Mouse (Mus musculus): ENCODE measurements around the gene Psors1c2. TPM values are rescaled to one million over a fixed set of nuclear protein-coding genes. Genes with fewer than 3 reads are reported as not detected.

The Psors1c2 gene
- polyA plus RNA-seq, 1 experiment from 2014 or later = 1.1 TPM

GRCm38 (mm10) chr17:35551881-35552414 lies 18.9 kb downstream of the Psors1c2 start, which contains the start of gene Cdsn:
Gene Cdsn (plus strand): TSS chr17:35552128.
- Histone ChIP-seq H3K27ac (peak within 1 kb of the TSS; percentile 90), H3K4me1 (peaks cover 44% of the 10 kb centered on the region)
- 76% methylated on average over 10 of the region's 10 CpGs for WGBS

GRCm38 (mm10) chr17:35554321-35554720 lies 21.3 kb downstream of the Psors1c2 start:
- H3K27ac ChIP-seq = no peak overlapping the region
- H3K27me3 ChIP-seq (ENCODE audit: insufficient read depth, poor library complexity, severe bottlenecking) = peaks cover 7% of the 10 kb centered on the region; the same call in 1 of the 2 replicates
- no peak overlapping the region for H3K4me3 ChIP-seq
- H3K9me3 ChIP-seq = no peaks in the 10 kb centered on the region
- peaks cover 32% of the 10 kb centered on the region for H3K4me1 ChIP-seq
- 78% methylated on average over 5 of the region's 5 CpGs for WGBS
- no peak for DNase-seq (ENCODE audit: low spot score)
- no peaks in the 10 kb centered on the region for H3K36me3 ChIP-seq

More at GRCm38 (mm10) chr17:35551881-35552414, 18.9 kb downstream of the Psors1c2 start, which contains the start of gene Cdsn:
- Histone ChIP-seq H3K4me3 (no peak within 1 kb of the TSS), H3K9me3 (no peaks in the 10 kb centered on the region), H3K27me3 (ENCODE audit: insufficient read depth, poor library complexity, severe bottlenecking) (peaks cover 7% of the 10 kb centered on the region; the same call in 1 of the 2 replicates), H3K36me3 (no peaks in the 10 kb centered on the region)
- no peak for DNase-seq (ENCODE audit: low spot score)

- no peak for DNase-seq (ENCODE audit: low spot score)
- 84% methylated on average over 18 of the region's 18 CpGs for WGBS
Measured at GRCm38 (mm10) chr17:35554761-35555397, 21.9 kb downstream of the Psors1c2 start.

GRCm38 (mm10) chr17:35556186-35556765 lies 23.3 kb downstream of the Psors1c2 start:
- H3K36me3 ChIP-seq = no peaks in the 10 kb centered on the region
- peaks cover 16% of the 10 kb centered on the region for H3K4me1 ChIP-seq
- H3K27ac ChIP-seq = no peak overlapping the region
- peaks cover 7% of the 10 kb centered on the region; the same call in 1 of the 2 replicates for H3K27me3 ChIP-seq (ENCODE audit: insufficient read depth, poor library complexity, severe bottlenecking)
- no peak overlapping the region for H3K4me3 ChIP-seq
- no peak for DNase-seq (ENCODE audit: low spot score)
- H3K9me3 ChIP-seq = no peaks in the 10 kb centered on the region
- 88% methylated on average over 13 of the region's 13 CpGs for WGBS

More at GRCm38 (mm10) chr17:35554761-35555397, 21.9 kb downstream of the Psors1c2 start:
- H3K4me3 ChIP-seq = no peak overlapping the region
- peaks cover 26% of the 10 kb centered on the region for H3K4me1 ChIP-seq
- no peaks in the 10 kb centered on the region for H3K36me3 ChIP-seq
- no peak overlapping the region for H3K27ac ChIP-seq
- no peaks in the 10 kb centered on the region for H3K9me3 ChIP-seq
- peaks cover 7% of the 10 kb centered on the region; the same call in 1 of the 2 replicates for H3K27me3 ChIP-seq (ENCODE audit: insufficient read depth, poor library complexity, severe bottlenecking)

- Histone ChIP-seq H3K9me3 (no peaks in the 10 kb centered on the region), H3K4me3 (no peak overlapping the region), H3K27me3 (ENCODE audit: insufficient read depth, poor library complexity, severe bottlenecking) (peaks cover 7% of the 10 kb centered on the region; the same call in 1 of the 2 replicates), H3K27ac (no peak overlapping the region), H3K4me1 (peaks cover 11% of the 10 kb centered on the region), H3K36me3 (no peaks in the 10 kb centered on the region)
- 38% methylated on average over 5 of the region's 5 CpGs for WGBS
- no peak for DNase-seq (ENCODE audit: low spot score)
Measured at GRCm38 (mm10) chr17:35556812-35557211, 23.8 kb downstream of the Psors1c2 start.

- WGBS = 68% methylated on average over 9 of the region's 9 CpGs
- no peak for DNase-seq (ENCODE audit: low spot score)
Measured at GRCm38 (mm10) chr17:35557351-35557750, 24.4 kb downstream of the Psors1c2 start.

GRCm38 (mm10) chr17:35558216-35558615 lies 25.2 kb downstream of the Psors1c2 start:
- 51% methylated on average over 8 of the region's 8 CpGs for WGBS
- no peak overlapping the region for H3K4me3 ChIP-seq
- no peaks in the 10 kb centered on the region for H3K9me3 ChIP-seq
- peaks cover 7% of the 10 kb centered on the region; the same call in 1 of the 2 replicates for H3K4me1 ChIP-seq
- DNase-seq (ENCODE audit: low spot score) = no peak
- H3K36me3 ChIP-seq = no peaks in the 10 kb centered on the region
- H3K27ac ChIP-seq = no peak overlapping the region
- peaks cover 7% of the 10 kb centered on the region; the same call in 1 of the 2 replicates for H3K27me3 ChIP-seq (ENCODE audit: insufficient read depth, poor library complexity, severe bottlenecking)

More at GRCm38 (mm10) chr17:35557351-35557750, 24.4 kb downstream of the Psors1c2 start:
- Histone ChIP-seq H3K9me3 (no peaks in the 10 kb centered on the region), H3K36me3 (no peaks in the 10 kb centered on the region), H3K27ac (no peak overlapping the region), H3K4me1 (peaks cover 7% of the 10 kb centered on the region; the same call in 1 of the 2 replicates), H3K27me3 (ENCODE audit: insufficient read depth, poor library complexity, severe bottlenecking) (peaks cover 7% of the 10 kb centered on the region; the same call in 1 of the 2 replicates), H3K4me3 (no peak overlapping the region)

GRCm38 (mm10) chr17:35567150-35567549 lies 34.1 kb downstream of the Psors1c2 start, which contains the start of gene 2300002M23Rik:
Gene 2300002M23Rik (plus strand): TSS chr17:35567450.
- peaks cover 19% of the 10 kb centered on the region for H3K4me1 ChIP-seq
- peaks cover 45% of the 10 kb centered on the region for H3K27me3 ChIP-seq (ENCODE audit: insufficient read depth, poor library complexity, severe bottlenecking)
- DNase-seq (ENCODE audit: low spot score) = no peak
- no peaks in the 10 kb centered on the region for H3K9me3 ChIP-seq
- H3K36me3 ChIP-seq = no peaks in the 10 kb centered on the region
- 47% methylated on average over 3 of the region's 3 CpGs for WGBS
- H3K27ac ChIP-seq = no peak within 1 kb of the TSS
- 0 out of 2 replicates have a peak within 1 kb of the TSS, but pooled peaks have one; percentile 6 for H3K4me3 ChIP-seq

- Histone ChIP-seq H3K4me3 (0 out of 2 replicates have a peak overlapping the region, but pooled peaks have one; percentile 6), H3K27ac (no peak overlapping the region), H3K27me3 (ENCODE audit: insufficient read depth, poor library complexity, severe bottlenecking) (peaks cover 45% of the 10 kb centered on the region), H3K4me1 (peaks cover 19% of the 10 kb centered on the region), H3K36me3 (no peaks in the 10 kb centered on the region), H3K9me3 (no peaks in the 10 kb centered on the region)
- no peak for DNase-seq (ENCODE audit: low spot score)
- 16% methylated on average over 9 of the region's 9 CpGs for WGBS
Measured at GRCm38 (mm10) chr17:35567767-35568166, 34.8 kb downstream of the Psors1c2 start.

- 0 out of 2 replicates have a peak overlapping the region, but pooled peaks have one; percentile 17 for H3K27ac ChIP-seq
- WGBS = 5% methylated on average over 28 of the region's 28 CpGs
- no peaks in the 10 kb centered on the region for H3K9me3 ChIP-seq
- no peaks in the 10 kb centered on the region for H3K36me3 ChIP-seq
- H3K27me3 ChIP-seq (ENCODE audit: insufficient read depth, poor library complexity, severe bottlenecking) = peaks cover 48% of the 10 kb centered on the region
- H3K4me1 ChIP-seq = peaks cover 19% of the 10 kb centered on the region
- H3K4me3 ChIP-seq = peak overlapping the region; percentile 51
- DNase-seq (ENCODE audit: low spot score) = no peak
Measured at GRCm38 (mm10) chr17:35569091-35569944, 36.3 kb downstream of the Psors1c2 start.

GRCm38 (mm10) chr17:35570836-35571235 lies 37.8 kb downstream of the Psors1c2 start:
- H3K27ac ChIP-seq = no peak overlapping the region
- no peaks in the 10 kb centered on the region for H3K9me3 ChIP-seq
- WGBS = 85% methylated on average over 14 of the region's 14 CpGs
- H3K4me1 ChIP-seq = peaks cover 19% of the 10 kb centered on the region
- DNase-seq (ENCODE audit: low spot score) = no peak
- no peaks in the 10 kb centered on the region for H3K36me3 ChIP-seq
- H3K4me3 ChIP-seq = no peak overlapping the region
- peaks cover 60% of the 10 kb centered on the region for H3K27me3 ChIP-seq (ENCODE audit: insufficient read depth, poor library complexity, severe bottlenecking)

GRCm38 (mm10) chr17:35571477-35571876 lies 38.5 kb downstream of the Psors1c2 start:
- Histone ChIP-seq H3K4me3 (no peak overlapping the region), H3K4me1 (peaks cover 19% of the 10 kb centered on the region), H3K36me3 (no peaks in the 10 kb centered on the region), H3K9me3 (no peaks in the 10 kb centered on the region), H3K27ac (no peak overlapping the region), H3K27me3 (ENCODE audit: insufficient read depth, poor library complexity, severe bottlenecking) (peaks cover 65% of the 10 kb centered on the region)
- no peak for DNase-seq (ENCODE audit: low spot score)
- 93% methylated on average over 7 of the region's 7 CpGs for WGBS

Measured in heart, embryonic 10.5 days (tissue).